Mouse (Mus musculus) neural tube, embryonic 10.5 days (tissue): ENCODE measurements at regions not wholly inside any gene's neighbourhood (a gene's known extent, or its start where the extent isn't known, plus 50 kb on each side); places are given as distances from the start of the nearest gene placed in this dataset.

Experiments used
- DNase-seq: peaks from one replicate; pipeline ENCODE4 v3.0.0-alpha.2; 2017; ENCODE audit warnings: low spot score; ENCODE audit errors: extremely low spot score

DNA sequence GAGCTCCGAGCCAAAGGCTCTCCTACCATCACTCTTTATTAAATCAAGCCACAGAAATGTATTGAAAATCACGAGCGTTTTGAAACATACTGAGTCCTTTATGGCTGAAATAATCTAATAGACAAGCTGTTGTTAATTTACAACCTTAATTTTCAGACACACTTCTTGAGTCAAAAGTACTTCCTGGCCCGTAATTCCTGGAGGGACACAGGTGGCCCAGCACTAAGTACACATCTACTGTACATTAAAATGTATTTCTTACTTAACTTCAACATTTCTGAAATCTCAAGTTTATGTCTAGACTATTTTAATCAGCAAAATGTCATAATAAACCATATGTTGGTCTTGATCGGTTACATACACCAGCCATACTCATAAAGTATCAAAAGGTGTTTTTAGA is 2163.3 kb upstream of the Gm7489 start:
- DNase-seq: no peak

- DNase-seq: no peak
Observed at GRCm38 (mm10) chr15:51724127-51724526, 2160.6 kb upstream of the Gm7489 start.

DNA sequence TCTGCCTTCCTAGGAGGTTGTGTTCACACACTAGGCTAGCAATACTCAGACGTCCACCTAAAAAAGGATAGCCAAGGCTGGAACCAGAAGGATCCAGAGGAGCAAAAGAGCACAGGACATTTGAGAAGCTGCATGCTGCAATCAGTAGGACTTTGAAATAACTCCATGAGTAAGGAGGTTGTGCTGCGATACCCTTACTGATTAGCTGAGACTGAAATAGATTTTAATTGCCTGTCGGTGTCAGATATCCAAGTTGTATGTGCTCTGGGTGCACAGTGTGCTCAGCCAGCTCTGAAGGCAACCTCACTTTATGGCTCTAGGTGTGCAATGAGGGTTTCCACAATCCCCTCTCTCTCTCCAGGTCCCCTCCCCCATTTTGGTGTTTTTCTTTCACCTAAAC is 2159.2 kb upstream of the Gm7489 start:
- DNase-seq: no peak

- DNase-seq: no peak
Observed at GRCm38 (mm10) chr15:51730106-51730505, 2154.6 kb upstream of the Gm7489 start.

DNA sequence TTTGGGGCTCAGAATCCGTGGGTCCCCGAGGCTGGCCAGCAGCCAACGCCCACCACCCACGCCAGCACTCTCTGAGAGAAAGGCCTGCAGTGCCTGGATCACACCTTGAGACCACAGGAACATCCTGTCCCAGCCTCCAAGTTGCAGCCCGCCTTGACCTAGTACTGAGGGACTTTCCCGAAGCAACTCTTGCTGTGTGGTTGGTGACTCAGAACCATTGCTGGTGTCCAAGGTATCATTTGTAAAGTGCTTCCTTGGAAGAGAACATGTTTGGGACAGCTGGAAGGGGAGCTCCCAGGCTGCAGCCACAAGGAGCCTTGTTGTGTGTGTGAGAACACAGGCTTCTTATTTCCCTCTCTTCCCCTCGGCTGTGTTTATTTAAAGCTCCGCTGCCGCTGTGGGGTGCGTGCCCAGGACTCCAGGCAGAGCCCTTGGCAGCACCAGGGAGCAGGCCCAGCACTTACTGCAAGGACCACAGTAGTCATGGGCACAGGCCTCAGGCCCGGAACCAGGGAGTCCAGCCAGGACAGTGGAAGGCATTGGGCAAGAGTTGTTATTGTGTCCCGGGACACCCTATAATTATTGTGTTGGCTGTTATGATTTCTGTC is 2153.8 kb upstream of the Gm7489 start:
- DNase-seq: no peak

DNA sequence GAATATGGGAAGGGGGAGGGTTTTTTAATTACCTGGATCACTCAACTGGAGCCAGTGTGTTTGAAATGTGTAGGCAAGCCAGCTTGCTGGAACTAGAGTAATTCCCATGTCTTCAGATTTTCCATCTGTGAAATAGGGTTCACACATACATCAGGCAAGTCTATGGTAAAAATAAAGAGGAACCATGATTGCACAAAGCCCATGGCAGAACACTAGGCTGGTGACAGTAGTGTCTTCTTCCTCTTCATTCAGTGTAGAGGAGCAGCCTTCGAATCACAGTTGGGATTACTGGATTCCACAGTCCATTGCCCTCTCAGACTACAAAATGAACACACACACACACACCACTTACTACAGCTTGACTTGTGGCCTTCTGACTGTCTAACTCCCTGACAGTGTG is 2150.5 kb upstream of the Gm7489 start:
- no peak for DNase-seq
